Mouse (Mus musculus) liver, embryonic 13.5 days (tissue): Measurements from ENCODE around the gene Myo15. TPM values are rescaled to one million over a fixed set of nuclear protein-coding genes. Genes with fewer than 3 reads are reported as not detected.
"Not testable (repeated sequence)": the region's sequence is repeated elsewhere in the genome, so short reads cannot be mapped to it uniquely, and the experiment has no call there.

Experiments
- ATAC-seq: fragments of 200-750 bp; cut with Nextera tagmentation; 2 replicates; pipeline ENCODE4 v1.8.0; 2017; ENCODE audit warnings: low read depth, mild to moderate bottlenecking, moderate number of reproducible peaks, moderate library complexity
- DNase-seq: peaks from one replicate; pipeline ENCODE4 v3.0.0; 2022
- H3K27ac ChIP-seq: fragments of 300-500 bp; sonication (generic); 2 replicates; pipeline ENCODE4 v1.5.1; 2015; ENCODE audit warnings: moderate library complexity, mild to moderate bottlenecking, inconsistent platforms
- H3K27me3 ChIP-seq: fragments of 300-500 bp; sonication (generic); 2 replicates; pipeline ENCODE4 v1.6.1; 2015; ENCODE audit warnings: mild to moderate bottlenecking, inconsistent platforms
- H3K36me3 ChIP-seq: fragments of 300-500 bp; sonication (generic); 2 replicates; pipeline ENCODE4 v1.6.1; 2015; ENCODE audit warnings: mild to moderate bottlenecking, inconsistent platforms
- H3K4me1 ChIP-seq: fragments of 300-500 bp; sonication (generic); replicated peaks from 2 replicates; pipeline ENCODE4 v1.6.1; 2015; ENCODE audit warnings: inconsistent platforms
- H3K4me2 ChIP-seq: fragments of 300-500 bp; sonication (generic); 2 replicates; pipeline ENCODE4 v1.6.1; 2015; ENCODE audit warnings: inconsistent platforms, mild to moderate bottlenecking, moderate library complexity
- H3K4me3 ChIP-seq: fragments of 300-500 bp; sonication (generic); replicated peaks from 2 replicates; pipeline ENCODE4 v1.5.1; 2015; ENCODE audit warnings: mild to moderate bottlenecking, inconsistent platforms
- H3K9ac ChIP-seq: fragments of 300-500 bp; sonication (generic); 2 replicates; pipeline ENCODE4 v1.6.1; 2015; ENCODE audit warnings: mild to moderate bottlenecking, inconsistent platforms
- H3K9me3 ChIP-seq: fragments of 300-500 bp; sonication (generic); replicated peaks from 2 replicates; pipeline ENCODE4 v1.6.1; 2016; ENCODE audit warnings: inconsistent platforms
- WGBS: fragments of 180-500 bp; shearing (Covaris S2); methylation state at CpG from one replicate; pipeline ENCODE4 v1.1.7; 2015; ENCODE audit not compliant: insufficient replicate concordance; 5-methylcytosine and 5-hydroxymethylcytosine counted together
- polyA plus RNA-seq: library from polyadenylated mRNA; unstranded; fragments of >200 nt; fragmentation: Nextera tagmentation; extraction: Ambion mirVana; gene quantifications from 2 replicates; pipeline ENCODE4 v1.2.1, GENCODE M21; 2015

The Myo15 gene
- polyA plus RNA-seq, 1 experiment from 2014 or later = 0.16 TPM

DNA sequence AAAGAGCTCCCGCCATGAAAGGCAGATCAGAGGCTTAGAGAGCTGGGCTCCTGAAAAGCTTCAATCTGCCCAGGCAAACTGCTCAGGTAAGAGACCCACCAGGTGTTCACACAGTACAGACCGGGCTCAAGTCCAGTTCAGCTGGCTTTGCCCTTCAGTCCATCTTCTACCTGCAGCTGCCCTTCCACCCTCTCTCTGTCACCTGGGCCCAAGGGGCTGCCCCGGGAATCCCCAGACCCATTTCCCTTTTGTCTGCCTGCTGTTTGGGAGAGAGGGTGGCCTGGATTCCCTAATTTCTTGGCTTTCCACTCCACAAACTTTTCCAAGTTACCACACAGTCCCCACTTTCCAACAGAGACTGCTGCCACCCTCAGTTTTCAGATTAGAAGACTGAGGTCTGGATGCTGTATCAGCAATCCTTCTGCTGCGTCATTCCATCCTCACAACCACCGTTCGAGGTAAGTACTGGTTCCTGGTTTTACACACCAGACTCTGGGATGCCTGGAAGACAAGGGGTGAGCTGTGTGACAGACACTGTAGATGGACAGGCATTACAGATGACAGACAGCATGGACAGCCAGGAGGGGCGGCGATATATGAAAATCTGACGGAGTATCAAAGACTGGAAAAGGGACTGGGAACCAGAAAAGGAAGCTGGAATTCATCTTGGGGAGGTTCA is 67.2 kb downstream of the Myo15 start, which contains the start of gene Alkbh5:
Gene Alkbh5 (plus strand): TSS at position 202 of the 679 bp plus-strand sequence.
- Histone ChIP-seq H3K4me1 (peaks cover 38% of the 10 kb centered on the region), H3K27ac (peak within 1 kb of the TSS; percentile 98), H3K36me3 (peaks cover 3% of the 10 kb centered on the region; the same call in 1 of the 2 replicates), H3K9ac (peak within 1 kb of the TSS; percentile 98), H3K4me3 (peak within 1 kb of the TSS; percentile 98), H3K4me2 (peak within 1 kb of the TSS; percentile 98), H3K27me3 (no peaks in the 10 kb centered on the region; the same call in 1 of the 2 replicates), H3K9me3 (no peaks in the 10 kb centered on the region)
- 27% methylated on average over 9 of the region's 9 CpGs for WGBS
- DNase-seq (peak; percentile 41), ATAC-seq (no peak)

DNA sequence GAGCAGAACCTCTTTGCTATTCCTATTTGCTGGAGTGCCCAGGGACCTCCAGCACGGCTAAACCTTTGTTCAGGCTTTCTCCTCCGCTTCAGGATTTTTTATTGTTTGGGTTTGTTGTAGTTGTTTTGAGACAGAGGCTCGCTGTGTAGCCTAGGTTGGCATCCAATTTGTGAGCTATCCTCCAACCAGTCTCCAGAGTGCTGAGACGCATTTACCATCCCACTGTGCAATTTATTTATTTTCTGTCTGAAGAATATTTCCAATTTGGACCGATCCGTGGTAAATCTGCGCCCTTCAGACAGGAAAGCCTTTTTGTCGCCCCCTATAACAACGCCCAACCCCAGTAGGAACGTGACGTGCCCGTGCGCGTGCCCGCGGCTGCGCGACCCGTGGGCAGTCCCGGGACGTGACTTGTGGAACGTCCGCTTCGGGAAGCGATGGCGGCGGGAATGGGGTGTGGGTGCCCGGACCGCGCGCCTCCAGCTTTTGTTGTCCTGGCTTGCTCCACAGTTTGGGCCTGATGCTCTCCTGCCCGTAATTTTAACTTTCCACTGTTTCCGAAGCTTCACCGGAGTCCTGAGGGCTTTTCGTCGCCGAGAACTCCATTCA is 67.8 kb downstream of the Myo15 start:
- H3K4me3 ChIP-seq = peak overlapping the region; percentile 98
- no peaks in the 10 kb centered on the region for H3K9me3 ChIP-seq
- WGBS = under 1% methylated on average over 37 of the region's 37 CpGs
- peak; percentile 83 for DNase-seq
- H3K27me3 ChIP-seq = no peaks in the 10 kb centered on the region; the same call in 1 of the 2 replicates
- H3K4me2 ChIP-seq = peak overlapping the region; percentile 98
- H3K9ac ChIP-seq = peak overlapping the region; percentile 98
- H3K36me3 ChIP-seq = peaks cover 6% of the 10 kb centered on the region
- peaks cover 39% of the 10 kb centered on the region for H3K4me1 ChIP-seq
- H3K27ac ChIP-seq = peak overlapping the region; percentile 98
- peak; percentile 66 for ATAC-seq

DNA sequence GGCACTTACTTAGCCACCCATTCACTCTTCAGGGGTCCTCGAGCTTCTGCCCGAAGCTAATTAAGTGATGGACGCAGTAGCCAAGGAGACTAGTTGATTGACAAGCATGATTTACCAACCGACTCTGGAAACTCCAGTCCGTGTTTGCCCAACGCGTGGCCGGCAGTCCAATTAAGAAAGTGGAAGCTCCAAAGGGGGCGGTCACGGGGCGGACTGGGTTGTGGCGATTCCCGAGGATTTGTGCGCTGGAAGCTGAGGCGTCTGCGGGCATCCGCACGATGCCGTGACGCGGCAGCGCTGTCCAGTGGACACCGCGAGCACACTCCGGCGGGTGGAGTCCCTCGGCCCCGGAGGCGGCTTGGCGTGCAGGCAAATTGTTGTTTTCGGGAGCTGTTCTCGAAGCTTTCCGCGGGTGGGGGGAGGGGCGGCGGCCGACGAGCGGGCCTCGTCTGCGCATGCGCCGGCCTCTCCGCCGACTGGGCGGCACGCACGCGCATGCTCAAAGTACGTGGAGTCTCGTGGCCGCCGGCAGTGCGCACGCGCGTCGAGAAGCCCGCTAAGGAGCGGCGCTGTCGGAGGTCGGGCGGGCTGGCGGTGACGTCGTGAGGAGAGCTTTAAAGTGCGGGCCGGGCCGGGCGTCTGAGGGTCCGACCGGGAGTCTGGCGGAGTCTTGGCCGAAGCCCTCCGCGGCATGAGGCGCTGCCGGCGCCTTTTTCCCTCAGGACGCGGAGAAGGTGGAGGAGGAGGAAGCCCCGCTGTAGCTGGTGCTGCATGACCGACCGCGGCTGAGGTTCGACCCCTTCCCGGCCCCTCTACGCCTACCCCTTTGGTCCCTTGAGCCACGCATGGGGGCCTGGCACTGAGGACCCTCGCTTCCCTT is 68.6 kb downstream of the Myo15 start:
- ATAC-seq = peak; percentile 87
- Histone ChIP-seq H3K4me3 (peak overlapping the region; percentile 98), H3K9ac (peak overlapping the region; percentile 98), H3K27me3 (no peaks in the 10 kb centered on the region; the same call in 1 of the 2 replicates), H3K4me1 (peaks cover 39% of the 10 kb centered on the region), H3K9me3 (no peaks in the 10 kb centered on the region), H3K36me3 (peaks cover 14% of the 10 kb centered on the region), H3K27ac (peak overlapping the region; percentile 98), H3K4me2 (peak overlapping the region; percentile 98)
- under 1% methylated on average over 89 of the region's 91 CpGs for WGBS
- DNase-seq = peak; percentile 92

DNA sequence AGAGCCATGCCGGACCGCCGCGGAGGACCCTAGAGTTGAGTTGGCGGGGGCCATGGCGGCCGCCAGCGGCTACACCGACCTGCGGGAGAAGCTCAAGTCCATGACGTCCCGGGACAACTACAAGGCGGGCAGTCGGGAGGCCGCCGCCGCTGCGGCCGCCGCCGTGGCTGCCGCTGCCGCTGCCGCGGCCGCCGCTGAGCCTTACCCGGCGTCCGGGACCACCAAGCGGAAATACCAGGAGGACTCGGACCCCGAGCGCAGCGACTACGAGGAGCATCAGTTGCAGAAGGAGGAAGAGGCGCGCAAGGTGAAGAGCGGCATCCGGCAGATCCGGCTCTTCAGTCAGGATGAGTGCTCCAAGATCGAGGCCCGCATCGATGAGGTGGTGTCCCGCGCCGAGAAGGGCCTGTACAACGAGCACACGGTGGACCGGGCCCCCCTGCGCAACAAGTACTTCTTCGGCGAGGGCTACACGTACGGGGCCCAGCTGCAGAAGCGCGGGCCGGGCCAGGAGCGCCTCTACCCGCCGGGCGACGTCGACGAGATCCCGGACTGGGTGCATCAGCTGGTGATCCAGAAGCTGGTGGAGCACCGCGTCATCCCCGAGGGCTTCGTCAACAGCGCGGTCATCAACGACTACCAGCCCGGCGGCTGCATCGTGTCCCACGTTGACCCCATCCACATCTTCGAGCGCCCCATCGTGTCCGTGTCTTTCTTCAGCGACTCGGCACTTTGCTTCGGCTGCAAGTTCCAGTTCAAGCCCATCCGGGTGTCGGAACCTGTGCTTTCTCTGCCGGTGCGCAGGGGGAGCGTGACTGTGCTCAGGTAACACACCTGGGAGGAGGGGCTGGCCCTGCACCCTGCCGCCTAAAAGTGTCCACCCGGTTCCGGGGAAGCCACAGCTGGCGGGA is 69.5 kb downstream of the Myo15 start:
- peak; percentile 41 for ATAC-seq
- no peaks in the 10 kb centered on the region for H3K9me3 ChIP-seq
- peaks cover 45% of the 10 kb centered on the region for H3K4me1 ChIP-seq
- whole genome bisulfite sequencing = under 1% methylated on average over 91 of the region's 93 CpGs
- H3K36me3 ChIP-seq = peaks cover 20% of the 10 kb centered on the region
- peak overlapping the region; percentile 98 for H3K4me3 ChIP-seq
- H3K27me3 ChIP-seq = no peaks in the 10 kb centered on the region
- H3K4me2 ChIP-seq = peak overlapping the region; percentile 98
- peak; percentile 49 for DNase-seq
- H3K9ac ChIP-seq = peak overlapping the region; percentile 98
- peak overlapping the region; percentile 98 for H3K27ac ChIP-seq

DNA sequence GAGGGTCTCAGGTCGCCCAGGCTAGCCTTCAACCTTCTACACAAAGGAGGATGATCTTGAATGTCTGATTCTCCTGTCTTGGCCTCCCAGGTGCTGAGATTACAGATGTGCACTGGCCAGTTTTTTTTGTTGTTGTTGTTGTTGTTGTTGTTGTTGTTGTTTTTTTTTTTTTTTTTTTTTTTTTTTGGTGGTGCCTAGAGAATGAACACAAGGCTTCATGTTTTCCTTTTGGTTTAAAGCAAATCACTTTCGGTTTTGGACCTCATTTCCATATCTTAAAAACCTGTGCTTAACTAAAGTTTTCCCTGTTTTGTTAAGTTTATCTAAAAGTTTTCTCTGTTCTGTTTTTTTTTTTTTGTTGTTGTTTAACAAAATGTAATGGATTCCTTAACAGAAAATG is 70.4 kb downstream of the Myo15 start:
- H3K4me2 ChIP-seq = peak overlapping the region; percentile 98
- no peak for ATAC-seq
- no peak for DNase-seq
- H3K27ac ChIP-seq = no peak overlapping the region
- 9% methylated on average over 2 of the region's 2 CpGs for WGBS
- H3K9me3 ChIP-seq = no peaks in the 10 kb centered on the region
- H3K27me3 ChIP-seq = no peaks in the 10 kb centered on the region
- peaks cover 46% of the 10 kb centered on the region for H3K4me1 ChIP-seq
- peak overlapping the region; percentile 98 for H3K4me3 ChIP-seq
- peak overlapping the region; percentile 98 for H3K9ac ChIP-seq
- peaks cover 21% of the 10 kb centered on the region for H3K36me3 ChIP-seq

DNA sequence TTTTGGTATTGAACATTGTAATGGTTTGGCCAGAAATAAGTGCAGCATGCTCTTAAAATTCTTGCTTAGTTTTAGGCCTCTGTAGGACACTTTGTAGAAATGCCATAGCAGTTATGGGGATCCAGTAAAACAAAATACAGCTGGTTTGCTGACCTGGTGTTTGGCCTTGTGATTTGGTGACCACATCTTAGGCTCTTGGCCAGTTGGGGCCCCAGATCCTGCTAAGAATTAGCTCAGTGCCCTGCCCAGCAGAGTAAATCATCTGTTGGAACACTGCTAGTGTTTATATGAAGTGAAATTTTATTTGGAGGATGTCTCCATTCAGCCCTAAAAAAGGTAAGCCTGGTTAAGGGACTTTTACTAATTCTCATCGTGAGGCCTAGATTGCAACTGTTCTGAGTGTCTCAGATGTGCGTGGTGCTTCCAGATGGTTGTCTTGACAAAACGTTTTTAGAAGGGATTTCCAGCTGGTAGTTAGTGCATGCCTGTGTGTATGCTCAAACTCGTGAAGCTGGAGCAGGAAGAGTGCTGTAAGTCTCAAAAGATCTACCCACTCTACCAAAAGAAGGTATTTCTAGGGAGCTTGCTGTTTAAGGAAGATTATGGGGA is 71.0 kb downstream of the Myo15 start:
- Histone ChIP-seq H3K9me3 (no peaks in the 10 kb centered on the region), H3K9ac (peak overlapping the region; percentile 52), H3K36me3 (peaks cover 21% of the 10 kb centered on the region), H3K4me1 (peaks cover 50% of the 10 kb centered on the region), H3K27me3 (no peaks in the 10 kb centered on the region), H3K4me2 (peak overlapping the region; percentile 98), H3K4me3 (peak overlapping the region; percentile 98), H3K27ac (peak overlapping the region; percentile 30; the same call in 1 of the 2 replicates)
- ATAC-seq (no peak), DNase-seq (no peak)
- 16% methylated on average over 4 of the region's 4 CpGs for WGBS

DNA sequence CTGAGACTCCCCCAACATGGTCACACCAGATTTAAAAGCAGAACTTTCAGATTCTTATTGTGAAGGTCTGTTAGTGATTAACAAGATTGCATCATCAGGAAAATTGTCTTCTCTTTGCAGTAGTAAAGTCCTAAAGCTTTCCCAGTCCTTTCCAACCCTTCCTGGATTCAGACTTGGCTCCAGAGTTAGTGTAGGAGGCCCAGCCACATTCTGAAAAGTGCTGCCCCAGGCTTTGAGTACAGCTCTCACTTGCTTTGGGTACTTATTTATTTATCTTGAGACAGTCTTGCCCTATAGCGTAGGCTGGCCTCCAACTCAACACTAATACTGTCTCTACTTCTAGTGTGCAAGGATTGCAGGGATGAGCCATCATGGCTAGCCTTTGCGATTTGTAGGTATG is 71.6 kb downstream of the Myo15 start:
- ATAC-seq (no peak), DNase-seq (no peak)
- H3K4me1 ChIP-seq = peaks cover 50% of the 10 kb centered on the region
- H3K9ac ChIP-seq = peak overlapping the region; percentile 52
- WGBS = 84% methylated on average over 2 of the region's 2 CpGs
- H3K36me3 ChIP-seq = peaks cover 23% of the 10 kb centered on the region
- H3K4me2 ChIP-seq = peak overlapping the region; percentile 98
- peak overlapping the region; percentile 98 for H3K4me3 ChIP-seq
- H3K27me3 ChIP-seq = no peaks in the 10 kb centered on the region
- peak overlapping the region; percentile 44; the same call in 1 of the 2 replicates for H3K27ac ChIP-seq
- no peaks in the 10 kb centered on the region for H3K9me3 ChIP-seq

DNA sequence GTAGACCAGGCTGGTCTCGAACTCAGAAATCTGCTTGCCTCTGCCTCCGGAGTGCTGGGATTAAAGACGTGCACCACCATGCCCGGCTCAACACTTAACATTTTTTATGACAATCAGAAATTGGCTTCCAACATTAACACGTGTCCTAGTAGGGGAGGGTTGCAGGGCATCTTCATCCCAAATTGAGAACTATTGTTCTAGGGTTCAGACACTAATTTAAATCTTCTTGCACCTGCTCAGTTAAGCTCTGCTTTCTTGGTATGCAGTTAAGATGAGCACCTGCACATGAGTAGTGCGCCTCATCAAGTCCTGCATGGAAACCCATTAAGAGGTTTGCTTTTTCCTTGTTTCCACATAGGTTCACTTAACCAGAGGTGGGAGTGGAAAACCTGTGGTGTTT is 72.7 kb downstream of the Myo15 start:
- ATAC-seq (no peak), DNase-seq (no peak)
- Histone ChIP-seq H3K27me3 (no peaks in the 10 kb centered on the region), H3K4me2 (no peak overlapping the region), H3K9me3 (no peaks in the 10 kb centered on the region), H3K4me3 (no peak overlapping the region), H3K9ac (no peak overlapping the region), H3K27ac (no peak overlapping the region; the same call in 1 of the 2 replicates), H3K4me1 (peaks cover 39% of the 10 kb centered on the region), H3K36me3 (peaks cover 28% of the 10 kb centered on the region)
- 82% methylated on average over 6 of the region's 6 CpGs for WGBS

DNA sequence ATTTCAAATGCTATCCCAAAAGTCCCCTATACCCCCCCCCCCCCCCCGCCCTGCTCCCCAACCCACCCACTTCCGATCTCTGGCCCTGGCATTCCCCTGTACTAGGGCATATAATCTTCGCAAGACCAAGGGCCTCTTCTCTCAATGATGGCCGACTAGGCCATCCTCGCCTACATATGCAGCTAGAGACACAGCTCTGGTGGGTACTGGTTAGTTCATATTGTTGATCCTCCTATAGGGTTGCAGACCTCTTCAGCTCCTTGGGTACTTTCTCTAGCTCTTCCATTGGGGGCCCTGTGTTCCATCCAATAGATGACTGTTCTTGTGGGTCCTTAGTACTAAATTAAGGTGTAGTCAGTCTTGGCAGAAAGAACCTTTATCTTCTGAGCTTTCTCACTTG is 74.1 kb downstream of the Myo15 start:
- not testable (repeated sequence) for H3K4me3 ChIP-seq, ATAC-seq, H3K9ac ChIP-seq, H3K27me3 ChIP-seq, DNase-seq, H3K27ac ChIP-seq, H3K9me3 ChIP-seq, H3K4me2 ChIP-seq
- peaks cover 42% of the 10 kb centered on the region for H3K36me3 ChIP-seq
- WGBS = 80% methylated on average over 5 of the region's 5 CpGs
- H3K4me1 ChIP-seq = peaks cover 39% of the 10 kb centered on the region

DNA sequence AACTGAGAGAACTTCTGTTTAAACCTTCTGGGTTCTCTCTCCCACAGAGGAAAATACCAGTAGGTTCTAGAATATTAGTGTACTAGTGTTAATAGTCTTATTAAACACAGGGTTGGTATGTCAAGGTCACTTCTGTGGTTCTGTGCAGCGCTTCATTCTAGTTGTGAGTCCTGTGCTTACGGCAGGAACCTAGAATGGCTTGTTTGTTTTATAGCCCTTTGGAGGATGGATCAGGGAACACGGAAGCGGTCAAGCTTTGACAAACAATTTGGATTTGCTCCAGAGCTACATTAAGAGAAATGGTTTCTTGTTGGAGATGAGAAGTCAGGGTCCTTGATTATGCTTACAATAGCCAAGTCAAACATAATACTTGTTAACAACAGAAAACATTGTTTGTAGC is 76.3 kb downstream of the Myo15 start:
- no peaks in the 10 kb centered on the region for H3K27me3 ChIP-seq
- ATAC-seq (no peak), DNase-seq (no peak)
- H3K4me3 ChIP-seq = no peak overlapping the region
- no peak overlapping the region for H3K9ac ChIP-seq
- no peaks in the 10 kb centered on the region for H3K9me3 ChIP-seq
- WGBS = 80% methylated on average over 4 of the region's 4 CpGs
- peaks cover 25% of the 10 kb centered on the region for H3K4me1 ChIP-seq
- no peak overlapping the region for H3K4me2 ChIP-seq
- H3K36me3 ChIP-seq = peaks cover 63% of the 10 kb centered on the region
- no peak overlapping the region for H3K27ac ChIP-seq
